Mouse (Mus musculus): ENCODE results near the gene Tmem260. TPM values are rescaled to one million over a fixed set of nuclear protein-coding genes. Genes with fewer than 3 reads are reported as not detected.
"Not testable (repeated sequence)": the region's sequence is repeated elsewhere in the genome, so short reads cannot be mapped to it uniquely, and the experiment has no call there.

Gene Tmem260
- total RNA-seq (2022), result 10 to 100 TPM; 23.0 to 32.2 (median 26.0) TPM

- DNase-seq (ENCODE audit: low spot score in 2 of 2), result peak; percentile 87 to 94
Observed at GRCm38 (mm10) chr14:48445984-48446683, at the start of gene Tmem260. TSS of gene Tmem260 (plus strand) at chr14:48446124.

GRCm38 (mm10) chr14:48406086-48406485 lies 39.8 kb upstream of the Tmem260 start:
- DNase-seq (ENCODE audit: low spot score in 2 of 2), result no peak

- DNase-seq (ENCODE audit: low spot score in 2 of 2), result no peak
Observed at GRCm38 (mm10) chr14:48417064-48417463, 28.9 kb upstream of the Tmem260 start.

GRCm38 (mm10) chr14:48418264-48418663 lies 27.7 kb upstream of the Tmem260 start:
- no peak for DNase-seq (ENCODE audit: low spot score in 2 of 2)

- no peak for DNase-seq (ENCODE audit: low spot score in 2 of 2)
Observed at GRCm38 (mm10) chr14:48418672-48419071, 27.3 kb upstream of the Tmem260 start.

GRCm38 (mm10) chr14:48421476-48421875 lies 24.4 kb upstream of the Tmem260 start:
- no peak for DNase-seq (ENCODE audit: low spot score in 2 of 2)

- no peak for DNase-seq (ENCODE audit: low spot score in 2 of 2)
Observed at GRCm38 (mm10) chr14:48421996-48422395, 23.9 kb upstream of the Tmem260 start.

GRCm38 (mm10) chr14:48422436-48422835 lies 23.5 kb upstream of the Tmem260 start:
- DNase-seq (ENCODE audit: low spot score in 2 of 2), result no peak

- no peak for DNase-seq (ENCODE audit: low spot score in 2 of 2)
Observed at GRCm38 (mm10) chr14:48422901-48423300, 23.0 kb upstream of the Tmem260 start.

GRCm38 (mm10) chr14:48431978-48432377 lies 13.9 kb upstream of the Tmem260 start:
- DNase-seq (ENCODE audit: low spot score in 2 of 2), result no peak

- DNase-seq (ENCODE audit: low spot score in 2 of 2), result no peak
Observed at GRCm38 (mm10) chr14:48443796-48444195, 2.1 kb upstream of the Tmem260 start.

GRCm38 (mm10) chr14:48451966-48452407 lies 6.1 kb downstream of the Tmem260 start:
- DNase-seq (ENCODE audit: low spot score in 2 of 2), result no peak

- no peak for DNase-seq (ENCODE audit: low spot score in 2 of 2)
Observed at GRCm38 (mm10) chr14:48453411-48453810, 7.5 kb downstream of the Tmem260 start.

GRCm38 (mm10) chr14:48456305-48457092 lies 10.6 kb downstream of the Tmem260 start:
- no peak for DNase-seq (ENCODE audit: low spot score in 2 of 2)

- no peak for DNase-seq (ENCODE audit: low spot score in 2 of 2)
Observed at GRCm38 (mm10) chr14:48457288-48457938, 11.5 kb downstream of the Tmem260 start.

- DNase-seq (ENCODE audit: low spot score in 2 of 2), result no peak
Observed at GRCm38 (mm10) chr14:48458901-48459300, 13.0 kb downstream of the Tmem260 start.

GRCm38 (mm10) chr14:48468339-48468738 lies 22.4 kb downstream of the Tmem260 start:
- no peak for DNase-seq (ENCODE audit: low spot score in 2 of 2)

GRCm38 (mm10) chr14:48470742-48471487 lies 25.0 kb downstream of the Tmem260 start:
- no peak for DNase-seq (ENCODE audit: low spot score in 2 of 2)

GRCm38 (mm10) chr14:48472179-48472578 lies 26.3 kb downstream of the Tmem260 start:
- peak; percentile 67 to 77 for DNase-seq (ENCODE audit: low spot score in 2 of 2)

- no peak for DNase-seq (ENCODE audit: low spot score in 2 of 2)
Observed at GRCm38 (mm10) chr14:48475370-48475769, 29.4 kb downstream of the Tmem260 start.

GRCm38 (mm10) chr14:48475834-48476233 lies 29.9 kb downstream of the Tmem260 start:
- not testable (repeated sequence) for DNase-seq (ENCODE audit: low spot score in 2 of 2)
